Mouse (Mus musculus): ENCODE measurements around the gene Unc13d.
A peak's percentile ranks its signal among the peaks of the same experiment; 100 is the strongest.
"Not testable (repeated sequence)": the region's sequence is repeated elsewhere in the genome, so short reads cannot be mapped to it uniquely, and the experiment has no call there.

The Unc13d gene

DNA sequence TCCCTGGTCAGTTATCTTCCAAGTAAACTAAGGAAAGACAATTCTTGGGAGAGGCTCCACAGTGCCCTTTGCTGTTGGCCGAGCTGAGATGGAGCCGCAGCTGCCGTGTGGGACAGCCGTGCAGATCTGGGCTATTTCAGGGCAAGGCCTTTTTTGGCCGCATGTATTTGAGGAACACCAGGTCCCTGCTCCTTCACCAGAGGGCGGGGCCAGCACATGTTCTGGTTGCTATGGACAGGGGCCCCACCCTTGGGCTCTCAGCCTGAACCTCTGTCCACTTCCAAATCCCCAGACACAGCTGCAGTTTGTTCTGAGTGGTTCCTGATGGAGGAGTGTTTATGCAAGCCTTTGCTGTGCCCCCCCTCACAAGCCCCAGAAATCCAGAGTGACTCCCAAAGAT is 22.6 kb upstream of the Unc13d start:
- DNase-seq (ENCODE audit: low read depth, low spot score): no peak

DNA sequence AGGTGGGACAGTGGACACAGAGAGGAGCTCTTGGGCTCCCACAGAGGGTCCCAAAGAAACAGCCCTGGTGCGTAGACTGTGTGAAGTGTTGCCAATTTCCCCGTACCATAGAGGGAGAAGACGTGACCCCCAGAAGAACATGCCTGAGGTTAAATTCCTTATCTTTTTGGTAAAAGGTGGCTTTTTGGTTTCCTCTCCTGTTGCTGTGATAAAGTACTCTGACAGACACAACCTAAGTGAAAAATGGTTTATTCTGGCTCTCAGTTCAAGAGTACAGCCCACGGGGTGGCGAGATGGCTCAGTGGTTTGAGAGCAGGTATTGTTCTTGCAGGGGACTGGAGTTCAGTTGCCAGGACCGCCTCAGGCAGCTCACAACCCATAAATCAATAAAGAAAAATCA is 21.7 kb upstream of the Unc13d start:
- DNase-seq (ENCODE audit: low read depth, low spot score): no peak

DNA sequence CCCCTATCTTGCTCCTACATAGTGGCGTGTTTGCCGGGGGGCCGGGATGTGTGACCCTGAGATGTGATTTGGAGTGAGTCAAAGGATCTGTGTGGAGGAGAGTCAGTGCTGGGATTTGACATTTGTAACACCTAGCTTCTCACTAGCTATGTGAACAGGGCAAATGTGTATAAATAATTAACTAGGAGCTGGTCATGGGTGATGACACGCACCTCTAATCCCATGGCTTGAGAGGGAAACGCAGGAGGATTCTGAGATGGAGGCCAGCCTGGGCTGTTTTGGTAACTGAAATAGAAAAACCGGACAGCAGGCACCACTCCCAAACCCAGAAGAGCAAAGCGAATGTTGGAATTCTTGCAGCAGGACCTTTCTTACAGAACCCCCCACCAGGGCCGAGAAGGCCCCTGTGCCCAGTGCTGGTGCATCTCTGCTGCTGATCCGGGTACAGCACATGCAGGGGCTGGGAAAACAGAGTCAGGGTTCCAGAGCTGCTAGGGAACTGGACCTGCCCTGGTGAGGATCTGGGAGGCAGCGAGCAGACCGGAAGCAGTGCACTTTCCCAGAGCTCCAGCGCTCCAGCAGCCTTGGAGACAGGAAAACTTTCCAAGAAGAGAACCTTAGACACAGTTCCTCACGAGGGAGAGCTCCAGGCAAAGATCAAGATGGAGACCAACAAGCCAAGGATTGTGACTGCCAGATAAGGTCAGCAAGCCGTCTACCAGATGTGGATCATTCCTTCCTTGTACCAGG is 21.1 kb upstream of the Unc13d start:
- no peak for DNase-seq (ENCODE audit: low read depth, low spot score)

DNA sequence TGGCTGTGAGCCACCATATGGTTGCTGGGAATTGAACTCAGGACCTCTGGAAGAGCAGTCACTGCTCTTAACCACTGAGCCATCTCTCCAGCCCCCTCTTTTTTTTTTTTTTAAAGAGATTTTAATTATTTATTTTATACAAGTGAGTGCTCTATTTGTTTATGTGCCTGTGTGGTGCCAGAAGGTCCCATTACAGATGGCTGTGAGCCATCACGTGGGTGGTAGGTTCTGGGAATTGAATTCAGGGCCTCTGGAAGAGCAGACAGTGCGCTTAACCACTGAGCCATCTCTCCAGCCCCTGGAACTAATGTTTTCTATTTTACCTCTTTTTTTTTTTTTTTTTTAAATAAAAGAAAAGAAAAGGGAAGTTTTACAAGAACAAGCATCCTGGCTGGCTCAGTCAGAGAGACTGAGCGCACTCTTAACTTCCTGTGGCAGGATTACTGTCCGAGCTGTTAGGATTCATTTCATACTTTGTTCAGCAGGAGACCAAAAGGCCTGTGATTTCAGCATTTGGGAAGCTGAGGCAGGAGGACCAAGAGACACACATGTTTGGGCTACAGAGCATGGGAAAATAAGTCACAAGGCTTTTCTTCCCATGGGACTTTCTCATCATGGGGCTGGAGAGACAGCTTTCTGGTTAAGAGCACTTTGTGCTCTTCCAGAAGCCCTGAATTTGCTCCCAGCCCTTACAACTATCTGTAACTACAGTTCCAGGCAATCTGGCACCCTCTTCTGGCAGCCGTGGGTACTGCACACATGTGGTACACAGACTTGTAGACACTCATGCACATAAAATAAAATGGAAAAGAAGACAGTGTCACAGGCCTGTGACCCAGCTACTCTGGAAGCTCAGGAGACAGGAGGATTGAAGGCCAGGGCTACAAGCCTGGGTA is 18.7 kb upstream of the Unc13d start:
- DNase-seq (ENCODE audit: low read depth, low spot score): peak; percentile 56

DNA sequence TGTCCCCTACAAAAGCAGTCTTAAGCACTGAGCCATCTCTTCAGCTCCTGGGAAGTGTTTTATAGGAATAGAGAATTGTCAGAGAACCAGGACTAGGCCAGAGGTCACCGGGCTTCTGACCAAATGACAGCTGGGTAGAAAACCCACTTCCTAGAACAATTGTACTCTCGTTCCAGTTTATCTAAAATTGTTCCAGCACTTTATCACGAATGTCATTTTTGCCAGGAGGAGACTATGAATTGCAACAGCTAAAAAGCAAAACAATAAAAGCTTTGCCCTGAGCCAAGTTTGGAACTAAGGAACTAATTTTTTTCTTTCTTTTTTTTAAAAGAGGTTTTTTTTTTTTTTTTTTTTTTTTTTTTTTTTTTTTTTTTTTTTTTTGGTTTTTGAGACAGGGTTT is 17.8 kb upstream of the Unc13d start:
- no peak for DNase-seq (ENCODE audit: low read depth, low spot score)

DNA sequence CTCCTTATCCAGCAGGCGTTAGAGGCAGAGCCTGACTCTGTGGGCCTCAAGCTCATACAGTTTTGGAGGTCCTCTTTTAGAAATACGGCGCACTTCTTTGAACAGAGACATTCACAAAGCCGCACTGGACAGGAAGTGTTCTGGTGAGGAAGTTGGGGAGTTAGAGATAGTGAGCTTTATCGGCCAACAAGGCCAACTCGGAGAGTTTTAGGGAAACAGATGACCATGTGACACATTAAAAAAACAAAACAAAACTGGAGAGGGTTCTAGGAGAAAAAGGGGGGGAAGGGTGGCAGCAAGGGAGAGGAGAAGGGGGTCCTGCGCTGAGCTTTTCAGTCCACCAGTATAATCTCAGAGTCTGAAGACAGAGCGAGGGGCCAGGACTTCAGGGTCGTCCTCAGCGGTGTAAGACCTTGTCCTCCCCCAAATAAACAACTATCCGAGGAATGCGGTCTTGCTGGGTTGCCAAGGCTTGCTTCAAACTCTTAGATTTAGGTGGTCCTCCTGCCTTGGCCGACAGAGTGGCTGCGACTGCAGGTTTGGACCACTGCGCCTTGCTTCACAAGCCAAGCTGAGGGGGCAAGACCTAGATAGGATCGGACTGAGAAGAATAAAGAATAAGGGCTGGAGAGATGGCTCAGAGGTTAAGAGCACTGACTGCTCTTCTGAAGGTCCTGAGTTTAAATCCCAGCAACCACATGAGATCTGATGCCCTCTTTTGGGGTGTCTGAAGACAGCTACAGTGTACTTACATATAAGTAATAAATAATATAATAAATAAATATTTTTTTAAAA is 16.2 kb upstream of the Unc13d start:
- no peak for DNase-seq (ENCODE audit: low read depth, low spot score)

DNA sequence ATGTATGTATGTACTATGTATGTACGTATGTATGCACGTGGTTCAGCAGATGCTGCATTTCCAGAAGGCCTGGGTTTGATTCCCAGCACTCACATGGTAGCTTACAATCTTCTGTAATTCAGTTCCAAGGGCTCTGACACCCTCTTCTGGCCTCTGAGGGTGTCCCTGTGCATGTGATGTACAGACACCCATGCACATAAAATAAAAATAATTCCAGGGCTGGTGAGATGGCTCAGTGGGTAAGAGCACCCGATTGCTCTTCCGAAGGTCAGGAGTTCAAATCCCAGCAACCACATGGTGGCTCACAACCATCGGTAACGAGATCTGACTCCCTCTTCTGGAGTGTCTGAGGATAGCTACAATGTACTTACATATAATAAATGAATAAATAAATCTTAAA is 15.2 kb upstream of the Unc13d start:
- not testable (repeated sequence) for DNase-seq (ENCODE audit: low read depth, low spot score)

DNA sequence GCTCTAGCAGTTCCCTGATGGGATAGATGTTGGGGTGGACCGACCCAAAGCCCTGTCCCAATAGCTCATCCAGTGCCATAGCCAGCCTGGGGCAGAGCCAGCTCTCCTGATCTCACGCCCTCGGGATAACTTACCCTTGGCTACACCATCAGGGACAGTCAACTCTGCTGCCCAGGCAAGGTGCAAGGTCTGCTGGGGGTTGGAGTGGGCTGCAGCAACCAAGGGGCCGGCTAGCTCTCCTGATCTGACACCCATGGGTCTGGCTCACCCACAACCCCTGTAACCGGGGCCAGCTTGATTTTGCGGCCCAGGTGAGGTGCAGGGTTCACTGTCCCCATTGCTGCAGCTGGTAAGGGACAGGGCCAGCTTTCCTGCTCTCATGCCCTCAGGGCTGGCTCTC is 13.8 kb upstream of the Unc13d start:
- no peak for DNase-seq (ENCODE audit: low read depth, low spot score)

DNA sequence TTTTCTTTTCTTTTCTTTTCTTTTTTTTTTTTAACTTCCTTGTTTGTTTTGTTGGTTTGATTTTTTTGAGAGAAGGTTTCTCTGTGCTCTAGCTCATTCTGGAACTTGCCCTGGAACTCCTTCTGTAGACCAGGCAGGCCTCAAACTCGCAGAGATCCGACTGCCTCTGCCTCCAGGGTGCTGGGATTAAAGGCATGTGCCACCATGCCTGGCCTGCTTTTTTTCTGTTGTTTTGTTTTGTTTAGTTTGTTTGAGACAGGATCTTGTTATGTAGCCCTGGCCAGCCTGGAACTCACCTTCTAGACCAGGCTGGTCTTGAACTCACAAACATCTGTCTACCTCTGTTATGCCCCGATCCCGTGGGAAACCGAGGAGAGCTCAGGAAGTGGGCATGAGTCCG is 11.8 kb upstream of the Unc13d start:
- DNase-seq (ENCODE audit: low read depth, low spot score): no peak

DNA sequence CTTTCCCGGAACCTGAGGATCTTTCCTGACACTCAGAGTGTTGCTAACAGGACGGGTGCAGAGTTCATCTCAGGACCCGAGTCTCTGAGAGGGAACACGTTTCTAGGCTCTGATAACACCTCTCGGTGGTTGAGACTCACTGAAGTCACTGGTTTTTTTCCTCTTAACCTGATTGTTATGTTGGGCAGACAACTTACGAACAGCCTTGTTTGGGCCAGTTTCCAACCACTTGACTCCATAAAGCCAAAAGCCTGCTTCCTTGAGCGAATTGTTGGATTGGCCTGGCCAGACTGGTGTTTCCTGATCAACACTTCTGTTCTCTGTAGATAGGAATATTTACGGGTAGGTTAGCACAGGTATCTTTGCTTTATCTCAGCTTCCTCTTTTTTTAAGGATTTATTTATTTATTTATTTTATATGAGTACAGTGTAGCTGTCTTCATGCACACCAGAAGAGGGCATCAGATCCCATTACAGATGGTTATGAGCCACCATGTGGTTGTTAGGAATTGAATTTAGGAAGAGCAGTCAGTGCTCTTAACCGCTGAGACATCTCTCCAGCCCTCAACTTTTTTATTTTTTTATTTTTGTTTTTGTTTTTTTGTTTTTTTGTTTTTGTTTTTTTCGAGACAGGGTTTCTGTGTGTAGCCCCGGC is 11.1 kb upstream of the Unc13d start:
- DNase-seq (ENCODE audit: low read depth, low spot score): peak; percentile 61

DNA sequence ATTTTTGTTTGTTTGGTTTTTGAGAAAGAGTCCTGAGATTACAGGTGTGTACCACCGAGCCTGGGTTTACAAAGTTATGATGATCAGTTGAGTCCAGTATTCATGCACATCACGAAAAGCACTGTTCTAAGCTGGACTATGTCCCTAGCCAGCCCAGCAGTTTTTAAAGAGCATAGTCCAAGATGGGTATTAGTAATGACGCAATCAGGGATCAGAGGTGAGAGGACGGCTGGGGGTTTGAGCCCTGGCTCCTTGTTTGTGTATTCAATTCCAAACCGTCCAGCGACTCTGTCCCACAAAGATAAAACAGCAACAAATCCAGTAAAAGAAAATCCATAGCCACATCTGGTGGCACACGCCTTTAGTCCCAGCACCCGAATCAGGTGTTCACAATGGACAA is 10.4 kb upstream of the Unc13d start:
- DNase-seq (ENCODE audit: low read depth, low spot score): no peak

DNA sequence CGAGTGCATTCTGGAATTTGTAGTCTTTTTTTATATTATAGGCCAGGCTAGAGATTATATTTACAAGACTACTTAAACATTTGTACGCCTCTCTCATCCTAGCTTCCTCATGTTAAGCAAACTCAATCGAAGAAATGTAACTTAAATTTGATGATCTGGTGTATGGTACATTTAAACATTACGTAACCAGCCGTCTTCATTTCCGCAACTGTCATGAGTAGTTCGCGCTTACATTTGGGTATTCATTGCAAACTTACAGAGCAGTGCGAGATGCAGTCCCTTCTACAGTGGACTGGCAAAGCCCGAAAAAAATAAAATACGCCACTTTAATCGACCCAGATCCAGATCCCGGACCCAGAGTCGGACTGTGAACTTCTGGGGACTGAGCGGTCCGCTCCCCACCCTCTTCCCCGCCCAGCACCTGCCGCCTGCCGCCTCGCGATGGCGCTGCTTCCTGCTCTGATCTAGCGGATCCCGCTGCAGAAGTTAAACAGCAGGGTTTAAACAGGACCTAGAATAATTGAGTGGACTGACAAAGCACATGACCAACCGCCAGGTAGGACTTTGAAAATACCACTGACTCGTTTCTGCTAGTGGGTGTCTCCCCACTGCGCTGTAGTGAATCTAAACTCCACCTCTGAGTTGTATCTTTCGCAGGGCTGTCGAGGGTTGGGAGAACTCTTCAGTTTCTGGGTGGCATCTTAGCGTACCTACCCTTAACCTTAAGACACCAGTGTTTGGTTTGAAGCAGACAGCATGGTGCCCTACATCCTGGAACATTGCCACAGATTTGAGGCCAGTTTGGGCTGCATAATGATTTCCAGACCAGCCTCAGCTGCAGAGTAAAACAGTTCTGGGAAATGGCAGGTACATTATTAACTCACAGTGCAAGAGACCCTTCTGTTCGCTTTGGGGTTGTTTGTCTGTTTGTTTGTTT is 9.7 kb upstream of the Unc13d start:
- DNase-seq (ENCODE audit: low read depth, low spot score): peak; percentile 94

DNA sequence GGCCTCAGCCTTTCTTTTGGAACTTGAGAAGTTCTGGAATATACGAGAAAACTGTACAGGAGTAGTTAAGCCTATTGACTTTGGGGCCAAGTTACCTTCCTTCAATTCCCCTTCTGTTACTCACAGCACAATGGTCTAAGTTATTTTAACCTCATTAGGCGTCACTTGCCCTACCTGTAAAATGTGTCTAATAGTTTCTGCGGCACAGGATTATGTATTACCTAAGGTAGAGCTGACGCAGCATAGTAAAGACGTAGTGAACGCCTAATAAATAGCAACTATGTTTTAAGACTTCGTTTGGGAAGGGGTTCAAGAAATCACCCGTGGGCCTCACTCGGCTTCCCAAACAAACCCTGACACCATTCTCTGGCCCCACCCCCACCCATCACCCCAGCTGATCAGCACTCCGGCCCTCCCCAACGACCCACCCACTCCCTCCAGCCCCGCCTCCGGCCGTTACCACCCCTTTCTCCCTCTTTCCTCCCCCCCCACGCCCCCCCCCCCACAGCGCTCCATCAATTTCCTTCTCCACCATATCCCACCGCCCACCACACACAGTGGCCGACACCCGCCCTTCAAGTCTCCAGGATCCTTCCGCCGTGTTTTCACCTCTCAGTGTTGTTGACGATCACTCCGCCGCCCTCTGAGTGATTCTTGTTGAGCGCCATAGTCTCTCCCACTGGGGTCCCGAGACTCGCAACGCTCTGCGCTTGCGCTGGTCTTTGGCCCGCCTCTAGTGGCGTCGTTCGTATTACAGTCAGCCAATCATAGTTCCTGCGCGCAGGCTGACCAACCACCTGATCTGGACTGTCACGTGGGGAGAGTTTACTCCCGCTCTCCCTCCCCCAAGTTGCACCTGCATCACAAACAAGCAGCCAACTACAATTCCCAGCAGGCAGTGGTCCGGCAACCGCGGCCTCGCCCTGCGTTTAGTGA is 8.8 kb upstream of the Unc13d start, which contains the start of gene Wbp2:
Gene Wbp2 (minus strand): TSS at position 738 of the 936 bp plus-strand sequence.
- DNase-seq (ENCODE audit: low read depth, low spot score): peak; percentile 99

DNA sequence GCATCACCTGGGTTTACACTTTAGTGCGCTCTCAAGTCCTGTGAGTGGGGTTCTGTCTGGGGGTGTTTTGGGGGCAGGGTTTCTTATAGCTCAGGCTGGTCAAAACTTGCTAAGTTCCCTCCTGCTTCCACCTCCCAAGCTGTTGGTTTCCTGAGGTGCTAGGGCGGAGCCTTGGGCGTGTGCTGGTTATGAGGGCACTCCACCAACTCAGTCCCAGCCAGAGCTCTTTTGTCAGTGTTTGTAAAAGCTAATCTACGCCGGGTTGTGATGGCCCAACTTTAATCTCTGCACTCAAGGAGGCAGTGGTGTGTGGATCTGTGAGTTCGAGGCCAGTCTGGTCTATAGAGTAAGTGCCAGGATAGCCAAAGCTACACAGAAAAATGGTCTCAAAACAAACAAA is 6.4 kb upstream of the Unc13d start:
- no peak for DNase-seq (ENCODE audit: low read depth, low spot score)

DNA sequence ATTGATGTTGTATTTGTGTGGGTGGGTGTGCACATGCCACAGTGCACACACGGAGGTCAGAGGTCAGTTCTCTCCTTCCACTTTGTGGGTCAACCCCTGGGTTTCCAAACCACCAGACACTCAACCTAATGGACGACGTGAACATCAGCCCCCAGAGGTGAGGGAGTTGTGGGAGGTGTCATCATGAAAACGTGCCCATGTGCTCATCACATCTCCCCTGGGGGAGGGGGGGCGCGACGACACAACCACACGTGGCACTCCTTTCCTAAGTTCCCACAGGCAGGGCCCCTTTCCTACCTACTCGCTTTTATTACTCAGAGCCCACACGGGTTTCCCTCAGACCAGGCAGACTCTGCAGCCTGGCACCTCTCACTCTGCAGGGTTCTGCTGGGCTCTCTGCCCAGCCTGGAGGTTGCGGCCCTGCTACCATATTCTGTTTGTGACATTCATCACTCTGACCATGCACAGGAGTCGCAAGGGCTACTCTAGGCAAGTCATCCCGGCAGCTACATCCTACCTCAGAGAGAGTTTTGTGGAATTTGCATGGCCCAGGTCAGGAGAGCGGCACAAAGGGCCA is 5.4 kb upstream of the Unc13d start:
- DNase-seq (ENCODE audit: low read depth, low spot score): no peak

DNA sequence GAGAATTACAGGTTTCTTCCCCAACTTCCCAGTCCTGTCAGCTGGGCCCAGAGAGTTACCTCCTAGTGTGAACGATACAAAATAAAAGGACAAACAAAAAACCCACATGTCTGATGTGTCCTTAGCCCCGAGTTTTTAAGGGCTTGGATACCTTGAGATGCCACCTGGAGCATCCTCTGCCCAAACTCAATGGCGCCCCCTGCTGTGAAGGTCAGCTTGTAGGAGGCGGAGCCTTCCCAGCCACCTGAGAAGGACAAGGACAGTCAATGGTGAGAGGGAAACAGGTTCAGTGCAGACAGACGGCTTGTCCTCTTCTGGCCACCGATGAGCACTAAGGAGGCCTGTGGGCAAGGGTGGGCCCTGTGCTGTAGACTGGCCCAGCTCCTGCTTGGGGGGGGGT is 3.3 kb upstream of the Unc13d start:
- DNase-seq (ENCODE audit: low read depth, low spot score): peak; percentile 59

DNA sequence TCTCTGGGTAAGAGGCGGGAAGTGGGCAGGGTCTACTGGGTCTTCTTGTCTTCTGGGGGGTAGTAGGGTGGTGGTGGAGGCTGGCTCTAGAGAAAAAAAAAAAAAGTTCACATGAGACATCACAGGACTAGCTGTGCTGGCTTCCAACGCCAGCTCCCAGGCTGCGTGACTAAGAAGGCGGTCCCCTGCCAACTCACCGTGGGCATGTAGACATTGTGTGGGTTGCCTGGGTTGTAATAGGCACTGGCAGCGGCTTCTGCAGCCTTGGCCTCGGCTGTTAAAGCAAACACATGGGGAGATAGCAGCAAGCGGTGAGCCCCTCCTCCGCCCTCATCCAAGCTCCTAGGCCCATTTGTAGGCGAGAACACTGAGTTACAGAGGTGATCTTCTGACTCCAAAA is 1.8 kb upstream of the Unc13d start:
- DNase-seq (ENCODE audit: low read depth, low spot score): no peak

DNA sequence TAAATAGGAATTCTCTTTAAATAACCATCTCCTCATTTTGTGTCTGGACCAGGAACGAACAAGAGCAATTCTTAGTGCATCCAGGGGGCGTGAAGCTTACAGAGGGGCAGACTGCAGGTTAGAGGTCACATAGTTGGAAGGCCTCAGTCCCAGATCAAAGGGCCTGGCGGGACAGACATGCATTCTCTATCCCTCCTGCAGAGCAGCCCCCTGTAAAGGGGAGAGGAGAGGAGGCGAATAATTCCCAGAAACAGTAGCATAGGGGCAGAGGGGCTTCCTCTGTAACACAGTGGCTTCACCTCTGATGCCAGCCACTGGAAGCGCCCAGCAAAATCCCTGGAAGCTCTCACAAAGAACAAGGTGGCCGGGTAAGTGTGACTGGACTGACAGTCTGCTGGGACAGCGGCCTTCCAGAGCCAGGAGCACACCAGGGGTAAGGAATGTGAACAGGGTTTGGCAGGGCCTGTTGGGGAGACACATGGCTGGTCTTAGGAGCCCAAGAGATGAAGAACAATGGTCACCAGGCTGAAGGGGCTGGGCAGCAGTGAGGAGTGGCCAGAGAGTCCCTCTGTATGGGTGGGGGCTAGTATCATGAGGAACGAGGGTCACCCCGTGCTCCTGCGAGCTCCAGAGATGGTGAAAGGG is 1.0 kb upstream of the Unc13d start:
- no peak for DNase-seq (ENCODE audit: low read depth, low spot score)

Data from A20 (cell line).